Mouse (Mus musculus): ENCODE measurements around the gene Zic5.

The Zic5 gene

GRCm38 (mm10) chr14:122464763-122465741 lies at the start of gene Zic5:
Gene Zic5 (minus strand): TSS chr14:122465677.
- no peak for DNase-seq (ENCODE audit: low spot score)

- DNase-seq (ENCODE audit: low spot score), result no peak
These were observed 48.1 kb upstream of the Zic5 start for GRCm38 (mm10) chr14:122513511-122514036.

- DNase-seq (ENCODE audit: low spot score), result no peak
These were observed 46.0 kb upstream of the Zic5 start for GRCm38 (mm10) chr14:122511519-122511918.

GRCm38 (mm10) chr14:122509058-122509457 lies 43.6 kb upstream of the Zic5 start:
- no peak for DNase-seq (ENCODE audit: low spot score)

GRCm38 (mm10) chr14:122492015-122492414 lies 26.5 kb upstream of the Zic5 start:
- no peak for DNase-seq (ENCODE audit: low spot score)

- DNase-seq (ENCODE audit: low spot score), result no peak
These were observed 26.0 kb upstream of the Zic5 start for GRCm38 (mm10) chr14:122491521-122491920.

- DNase-seq (ENCODE audit: low spot score), result no peak
These were observed 25.2 kb upstream of the Zic5 start, which contains the start of gene Gm10837 for GRCm38 (mm10) chr14:122490441-122491328. Gene Gm10837 (plus strand): TSS chr14:122490586.

- DNase-seq (ENCODE audit: low spot score), result no peak
These were observed 24.4 kb upstream of the Zic5 start for GRCm38 (mm10) chr14:122489686-122490414.

GRCm38 (mm10) chr14:122489041-122489440 lies 23.6 kb upstream of the Zic5 start:
- DNase-seq (ENCODE audit: low spot score), result no peak

GRCm38 (mm10) chr14:122487366-122487765 lies 21.9 kb upstream of the Zic5 start:
- DNase-seq (ENCODE audit: low spot score), result no peak

- DNase-seq (ENCODE audit: low spot score), result no peak
These were observed 21.1 kb upstream of the Zic5 start for GRCm38 (mm10) chr14:122486611-122487010.

GRCm38 (mm10) chr14:122485635-122486181 lies 20.2 kb upstream of the Zic5 start:
- DNase-seq (ENCODE audit: low spot score), result no peak

- DNase-seq (ENCODE audit: low spot score), result no peak
These were observed 19.5 kb upstream of the Zic5 start for GRCm38 (mm10) chr14:122484844-122485551.

- DNase-seq (ENCODE audit: low spot score), result no peak
These were observed 19.0 kb upstream of the Zic5 start for GRCm38 (mm10) chr14:122484458-122484843.

- no peak for DNase-seq (ENCODE audit: low spot score)
These were observed 18.3 kb upstream of the Zic5 start for GRCm38 (mm10) chr14:122483556-122484421.

- DNase-seq (ENCODE audit: low spot score), result no peak
These were observed 17.5 kb upstream of the Zic5 start for GRCm38 (mm10) chr14:122483024-122483385.

- DNase-seq (ENCODE audit: low spot score), result no peak
These were observed 16.9 kb upstream of the Zic5 start for GRCm38 (mm10) chr14:122482081-122483023.

GRCm38 (mm10) chr14:122481181-122481580 lies 15.7 kb upstream of the Zic5 start:
- no peak for DNase-seq (ENCODE audit: low spot score)

- DNase-seq (ENCODE audit: low spot score), result no peak
These were observed 14.9 kb upstream of the Zic5 start for GRCm38 (mm10) chr14:122480355-122480754.
